Mouse (Mus musculus) liver, adult 2 months (tissue): ENCODE results near the gene Acvrl1.

Experiments used
- CTCF ChIP-seq: fragments of 200-500 bp; IDR thresholded peaks from 2 replicates; pipeline ENCODE4 v1.5.1; 2011; ENCODE audit warnings: low read depth, low read length, control low read depth
- POLR2A ChIP-seq: fragments of 200-500 bp; IDR thresholded peaks from 2 replicates; pipeline ENCODE4 v1.6.1; 2011; ENCODE audit warnings: low read length, control low read depth; ENCODE audit not compliant: insufficient read depth; ENCODE audit errors: extremely low read depth

DNA sequence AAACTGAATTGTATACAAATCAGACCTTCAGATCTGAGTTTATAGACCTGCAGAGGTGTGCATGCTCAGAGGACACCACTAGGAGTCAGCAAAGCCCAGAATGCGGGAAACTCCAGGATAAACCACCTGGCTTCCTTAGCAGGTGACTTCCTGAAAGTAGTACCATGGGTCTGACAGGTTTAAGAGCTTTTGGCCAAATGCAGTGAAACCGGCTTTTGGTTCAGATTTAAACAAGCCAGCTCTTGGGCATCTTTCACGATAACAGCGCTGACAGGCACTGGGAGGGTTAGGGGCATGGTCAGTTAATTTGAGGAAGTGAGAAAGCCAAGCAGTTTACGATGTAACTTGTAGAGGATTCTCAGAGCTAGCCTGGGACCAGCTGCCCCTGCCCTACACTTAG lies 59.6 kb downstream of the Acvrl1 start:
- TF ChIP-seq CTCF (no peak; the same call in 1 of the 2 replicates), POLR2A (no peak)
